Mouse (Mus musculus): ENCODE results near the gene Ccdc65.

- no peak for TF ChIP-seq CTCF (IDR thresholded peaks at IDR 0.05; ENCODE audit: borderline replicate concordance, extremely low read depth, insufficient read depth, insufficient read length)
- no peak for TF ChIP-seq POLR2A (IDR thresholded peaks at IDR 0.05; ENCODE audit: borderline replicate concordance, extremely low read depth, insufficient read depth, insufficient read length, poor library complexity, severe bottlenecking)
These were observed 24.1 kb downstream of the Ccdc65 start for GRCm38 (mm10) chr15:98732006-98732531.

Data from brain, embryonic 14.5 days (tissue).